Mouse (Mus musculus) heart, embryonic 14.5 days (tissue): Measurements from ENCODE around the gene Utf1. TPM values are rescaled to one million over a fixed set of nuclear protein-coding genes. Genes with fewer than 3 reads are reported as not detected.

Source experiments
- ATAC-seq: fragments of 200-750 bp; cut with Nextera tagmentation; 2 replicates; pipeline ENCODE4 v1.8.0; 2017; ENCODE audit warnings: low read depth, moderate TSS enrichment; ENCODE audit not compliant: insufficient number of reproducible peaks, insufficient read depth, low FRiP score
- H3K27ac ChIP-seq, 2 experiments: fragments of 200-500 bp in 1 of 2; fragments of 300-500 bp in 1 of 2; sonication (generic) in 1 of 2; replicated peaks in 1 of 2; 2 replicates each; pipeline ENCODE4 v1.5.1; 2012 to 2014; ENCODE audit warnings: low read depth in 2 of 2, low read length in 2 of 2, control low read depth in 1 of 2, mild to moderate bottlenecking in 1 of 2, mixed read lengths in 1 of 2; ENCODE audit not compliant: control insufficient read depth in 1 of 2, insufficient read depth in 1 of 2
- H3K27me3 ChIP-seq: fragments of 300-500 bp; sonication (generic); 2 replicates; pipeline ENCODE4 v1.6.1; 2014; ENCODE audit warnings: mild to moderate bottlenecking, low read length, control low read depth; ENCODE audit not compliant: control insufficient read depth, insufficient read depth
- H3K36me3 ChIP-seq: fragments of 300-500 bp; sonication (generic); 2 replicates; pipeline ENCODE4 v1.6.1; 2014; ENCODE audit warnings: mild to moderate bottlenecking, control low read depth, low read length, mixed read lengths; ENCODE audit not compliant: control insufficient read depth, insufficient read depth
- H3K4me1 ChIP-seq, 2 experiments: fragments of 200-500 bp in 1 of 2; fragments of 300-500 bp in 1 of 2; sonication (generic) in 1 of 2; 2 replicates each; pipeline ENCODE4 v1.6.1; 2012 to 2014; ENCODE audit warnings: low read length in 2 of 2, control low read depth in 1 of 2, mixed read lengths in 1 of 2; ENCODE audit not compliant: control insufficient read depth in 2 of 2, insufficient read depth in 2 of 2
- H3K4me2 ChIP-seq: fragments of 300-500 bp; sonication (generic); 2 replicates; pipeline ENCODE4 v1.6.1; 2014; ENCODE audit warnings: mild to moderate bottlenecking, low read length
- H3K4me3 ChIP-seq, 2 experiments: fragments of 200-500 bp in 1 of 2; fragments of 300-500 bp in 1 of 2; sonication (generic) in 1 of 2; 2 replicates each; pipeline ENCODE4 v1.5.1; 2012 to 2014; ENCODE audit warnings: low read length in 2 of 2, mild to moderate bottlenecking in 2 of 2, control low read depth in 1 of 2, low read depth in 1 of 2, moderate library complexity in 1 of 2; ENCODE audit not compliant: control insufficient read depth in 1 of 2, insufficient read depth in 1 of 2
- H3K9ac ChIP-seq: fragments of 300-500 bp; sonication (generic); 2 replicates; pipeline ENCODE4 v1.6.1; 2014; ENCODE audit warnings: mild to moderate bottlenecking, low read length
- H3K9me3 ChIP-seq: fragments of 300-500 bp; sonication (generic); 2 replicates; pipeline ENCODE4 v1.6.1; 2016; ENCODE audit warnings: low read length, control low read depth; ENCODE audit not compliant: control insufficient read depth
- WGBS: fragments of 180-500 bp; shearing (Covaris S2); extraction: QIAGEN DNeasy Blood & Tissue Kit; methylation state at CpG from one replicate; pipeline ENCODE4 v1.1.7; 2014; 5-methylcytosine and 5-hydroxymethylcytosine counted together
- polyA plus RNA-seq: library from polyadenylated mRNA; unstranded; fragments of >200 nt; fragmentation: Nextera tagmentation; extraction: Ambion mirVana; gene quantifications from 2 replicates; pipeline ENCODE4 v1.2.1, GENCODE M21; 2014

Gene Utf1
- polyA plus RNA-seq, 1 experiment from 2014 or later: not detected

DNA sequence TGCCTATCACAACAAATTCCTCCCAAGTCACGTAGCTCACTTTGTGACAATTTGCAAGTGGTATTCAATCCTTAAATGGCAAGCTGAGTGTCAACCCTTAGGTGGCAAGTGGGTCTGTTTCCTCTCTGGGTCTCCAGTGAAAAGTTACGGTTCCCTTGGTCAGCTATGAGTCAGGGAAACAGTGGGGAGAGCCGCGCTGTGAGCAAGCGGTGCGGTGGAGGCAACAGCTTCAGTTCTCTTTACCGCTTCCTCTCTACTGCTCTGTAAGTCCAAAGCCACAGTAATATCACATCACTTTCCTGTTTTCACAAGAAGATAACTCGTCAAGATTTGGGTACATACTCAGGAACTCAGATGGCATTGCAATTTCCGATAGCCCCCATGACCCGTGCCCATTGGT, 30.7 kb downstream of the Utf1 start:
- Histone ChIP-seq H3K4me3 (no peak overlapping the region), H3K36me3 (no peaks in the 10 kb centered on the region), H3K9me3 (0 out of 2 replicates have a peak, but pooled peaks cover 4% of the 10 kb centered on the region), H3K27ac (no peak overlapping the region), H3K4me1 (peaks cover 0 to 12% of the 10 kb centered on the region in 2 experiments; a peak in 2 of 4 replicates), H3K9ac (no peak overlapping the region), H3K27me3 (peaks cover 18% of the 10 kb centered on the region), H3K4me2 (no peak overlapping the region)
- no peak for ATAC-seq
- 64% methylated on average over 10 of the region's 10 CpGs for WGBS

GRCm38 (mm10) chr7:139975471-139975870, 31.9 kb downstream of the Utf1 start:
- Histone ChIP-seq H3K36me3 (no peaks in the 10 kb centered on the region), H3K27me3 (peaks cover 25% of the 10 kb centered on the region), H3K4me1 (peaks cover 0 to 12% of the 10 kb centered on the region in 2 experiments; a peak in 2 of 4 replicates), H3K4me3 (no peak overlapping the region), H3K4me2 (no peak overlapping the region), H3K9me3 (0 out of 2 replicates have a peak, but pooled peaks cover 4% of the 10 kb centered on the region), H3K9ac (no peak overlapping the region), H3K27ac (no peak overlapping the region)
- WGBS: 43% methylated on average over 5 of the region's 5 CpGs
- no peak for ATAC-seq

GRCm38 (mm10) chr7:139978278-139978892, 34.8 kb downstream of the Utf1 start, which contains the start of gene 6430531B16Rik:
6430531B16Rik (minus strand) TSS chr7:139978755.
- 4% methylated on average over 32 of the region's 32 CpGs for WGBS
- Histone ChIP-seq H3K4me3 (peak within 1 kb of the TSS; percentile 52 to 66), H3K4me1 (peaks cover 0 to 12% of the 10 kb centered on the region in 2 experiments; a peak in 2 of 4 replicates), H3K27me3 (peaks cover 22% of the 10 kb centered on the region), H3K36me3 (no peaks in the 10 kb centered on the region), H3K9ac (peak within 1 kb of the TSS; percentile 63), H3K4me2 (peak within 1 kb of the TSS; percentile 88), H3K9me3 (0 out of 2 replicates have a peak, but pooled peaks cover 4% of the 10 kb centered on the region), H3K27ac (no peak within 1 kb of the TSS)
- peak; percentile 69 for ATAC-seq

GRCm38 (mm10) chr7:139979011-139979719, 35.6 kb downstream of the Utf1 start:
- no peak for ATAC-seq
- peaks cover 27% of the 10 kb centered on the region for H3K27me3 ChIP-seq
- peak overlapping the region; percentile 38 for H3K9ac ChIP-seq
- peak overlapping the region; percentile 52 to 66 for H3K4me3 ChIP-seq
- 0 out of 2 replicates have a peak, but pooled peaks cover 4% of the 10 kb centered on the region for H3K9me3 ChIP-seq
- no peak overlapping the region for H3K27ac ChIP-seq
- peak overlapping the region; percentile 88 for H3K4me2 ChIP-seq
- 48% methylated on average over 13 of the region's 13 CpGs for WGBS
- H3K4me1 ChIP-seq: peaks cover 0 to 10% of the 10 kb centered on the region in 2 experiments; a peak in 2 of 4 replicates
- no peaks in the 10 kb centered on the region for H3K36me3 ChIP-seq

DNA sequence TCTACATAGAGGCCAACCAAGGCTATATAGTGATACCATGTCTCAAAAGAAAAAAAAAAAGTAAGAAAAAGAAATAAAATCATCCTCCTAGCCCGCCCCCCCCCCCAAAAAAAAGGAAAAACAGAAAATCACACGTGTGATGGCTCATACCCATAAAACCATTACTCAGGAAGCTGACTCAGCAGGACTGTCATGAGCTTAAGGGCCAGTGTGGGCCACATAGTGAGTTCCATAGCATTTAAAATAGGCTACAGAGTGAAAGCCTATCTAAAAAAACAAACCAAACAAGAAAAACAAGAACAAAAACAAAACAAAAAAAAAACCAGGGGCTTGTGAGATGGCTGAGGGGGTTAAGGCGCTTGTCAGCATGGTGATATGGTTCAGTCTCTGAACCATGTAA, 37.2 kb downstream of the Utf1 start:
- no peaks in the 10 kb centered on the region for H3K36me3 ChIP-seq
- no peaks in the 10 kb centered on the region for H3K9me3 ChIP-seq
- peaks cover 24% of the 10 kb centered on the region for H3K27me3 ChIP-seq
- no peak overlapping the region for H3K4me2 ChIP-seq
- peaks cover 0 to 10% of the 10 kb centered on the region in 2 experiments; a peak in 2 of 4 replicates for H3K4me1 ChIP-seq
- no peak overlapping the region for H3K4me3 ChIP-seq
- whole genome bisulfite sequencing: 52% methylated on average over 3 of the region's 3 CpGs
- no peak overlapping the region for H3K27ac ChIP-seq
- H3K9ac ChIP-seq: no peak overlapping the region
- ATAC-seq: no peak

GRCm38 (mm10) chr7:139982058-139982457, 38.5 kb downstream of the Utf1 start:
- Histone ChIP-seq H3K36me3 (no peaks in the 10 kb centered on the region), H3K9me3 (no peaks in the 10 kb centered on the region), H3K27ac (no peak overlapping the region), H3K4me1 (peaks cover 0 to 10% of the 10 kb centered on the region in 2 experiments; a peak in 2 of 4 replicates), H3K27me3 (peaks cover 26% of the 10 kb centered on the region), H3K4me2 (no peak overlapping the region), H3K9ac (no peak overlapping the region), H3K4me3 (no peak overlapping the region)
- 66% methylated on average over 11 of the region's 11 CpGs for WGBS
- no peak for ATAC-seq

- ATAC-seq: no peak
- Histone ChIP-seq H3K27me3 (peaks cover 29% of the 10 kb centered on the region), H3K4me3 (no peak overlapping the region), H3K36me3 (no peaks in the 10 kb centered on the region), H3K4me1 (no peaks in the 10 kb centered on the region), H3K27ac (no peak overlapping the region), H3K9me3 (no peaks in the 10 kb centered on the region), H3K4me2 (no peak overlapping the region), H3K9ac (no peak overlapping the region)
- WGBS: 90% methylated on average over 11 of the region's 11 CpGs
Observed at GRCm38 (mm10) chr7:139984505-139984904, 40.9 kb downstream of the Utf1 start.
